Mouse (Mus musculus) ES-Bruce4 (cell line): ENCODE results near the gene Mt3.

ENCODE experiments used
- CTCF ChIP-seq: IDR thresholded peaks from one replicate; pipeline ENCODE4 v1.8.1; 2011; ENCODE audit warnings: low read depth, low read length
- EP300 ChIP-seq: IDR thresholded peaks from 2 replicates; pipeline ENCODE4 v1.6.1; 2011; ENCODE audit warnings: low read depth, low read length; ENCODE audit not compliant: insufficient read depth
- POLR2A ChIP-seq: IDR thresholded peaks from one replicate; pipeline ENCODE4 v1.8.1; 2011; ENCODE audit warnings: low read length; ENCODE audit not compliant: insufficient read depth

DNA sequence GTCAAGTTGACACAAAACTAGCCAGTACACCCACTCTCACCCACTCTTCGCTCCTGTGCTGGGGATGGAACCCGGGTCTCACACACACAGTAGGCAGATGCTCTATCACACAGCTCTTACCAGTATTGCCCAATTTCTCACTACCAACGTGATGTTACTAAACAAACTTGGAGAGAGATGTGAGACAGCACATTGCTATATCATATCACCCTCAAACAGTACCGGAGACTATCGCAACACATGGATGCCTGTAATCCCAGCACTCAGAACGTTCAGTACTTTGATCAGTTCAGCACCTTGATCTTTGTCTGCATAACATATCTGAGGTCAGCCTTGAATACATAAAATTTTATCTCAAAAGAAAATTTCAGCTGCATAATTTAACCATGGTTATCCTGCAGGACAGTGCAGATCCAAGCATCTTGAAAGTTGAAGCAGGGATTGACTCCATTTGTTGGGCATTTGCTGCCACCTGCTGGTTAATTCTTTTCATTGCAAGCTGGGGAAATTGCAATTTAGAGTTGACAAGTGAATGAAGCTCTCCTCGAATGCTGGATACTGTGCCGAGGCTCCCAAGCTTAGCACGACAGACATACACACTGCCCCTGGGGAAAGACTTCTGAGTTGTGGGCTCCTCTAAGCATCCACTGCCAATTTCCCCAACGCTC is 46.9 kb downstream of the Mt3 start:
- TF ChIP-seq CTCF = peak; percentile 25
- no peak for TF ChIP-seq POLR2A
- no peak for TF ChIP-seq EP300
